Mouse (Mus musculus): ENCODE measurements around the gene Cdc26. TPM values are rescaled to one million over a fixed set of nuclear protein-coding genes. Genes with fewer than 3 reads are reported as not detected.

Gene Cdc26
- total RNA-seq, 2 experiments from 2014 or later = 17.9 to 54.5 TPM

- ATAC-seq (replicated peaks; ENCODE audit: low FRiP score, poor library complexity, severe bottlenecking) = no peak
These were observed 40.9 kb downstream of the Cdc26 start for GRCm38 (mm10) chr4:62367586-62367985.

GRCm38 (mm10) chr4:62366291-62366690, 42.2 kb downstream of the Cdc26 start:
- ATAC-seq (replicated peaks; ENCODE audit: low FRiP score, poor library complexity, severe bottlenecking) = no peak

DNA sequence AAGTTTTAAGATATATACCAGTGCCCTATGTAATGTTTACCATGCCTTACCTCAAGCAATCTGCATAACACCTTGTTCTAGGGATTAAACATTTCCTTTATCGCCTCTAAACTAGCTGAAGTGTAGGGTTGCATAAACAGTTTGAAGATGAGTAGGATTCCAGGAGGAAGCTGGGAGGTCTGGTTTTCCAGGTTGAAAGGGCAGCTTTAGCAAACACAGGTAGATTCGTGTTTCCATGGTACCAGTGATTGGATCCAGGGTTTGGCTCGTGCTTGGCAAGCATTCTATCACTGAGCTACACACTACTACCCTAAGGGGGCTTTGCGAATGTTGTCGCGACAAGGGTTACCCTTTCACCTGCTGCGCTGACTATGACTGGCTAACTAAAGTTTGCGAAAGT, 44.1 kb downstream of the Cdc26 start:
- ATAC-seq (replicated peaks; ENCODE audit: low FRiP score, poor library complexity, severe bottlenecking) = no peak

GRCm38 (mm10) chr4:62362437-62362836, 46.0 kb downstream of the Cdc26 start:
- ATAC-seq (replicated peaks; ENCODE audit: low FRiP score, poor library complexity, severe bottlenecking) = no peak

DNA sequence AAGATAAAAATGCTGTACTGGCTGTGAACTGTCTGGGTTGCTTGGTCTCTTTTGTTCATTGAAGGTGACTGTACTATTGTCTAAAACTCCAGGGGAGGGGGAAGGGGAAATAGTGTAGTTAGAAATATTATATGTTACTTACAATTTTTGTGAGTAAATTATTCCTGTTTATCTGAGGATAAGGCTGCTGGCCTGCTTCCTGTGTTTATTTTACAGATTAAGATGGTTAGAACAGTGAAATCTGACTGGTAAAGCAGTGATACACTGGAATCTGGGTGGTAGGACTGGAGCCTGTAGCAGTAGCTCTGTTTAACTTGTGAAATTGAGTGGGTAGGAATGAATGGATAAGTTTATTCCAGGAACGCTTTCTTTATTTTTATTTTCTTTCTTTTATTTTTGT, 46.4 kb downstream of the Cdc26 start:
- ATAC-seq (replicated peaks; ENCODE audit: low FRiP score, poor library complexity, severe bottlenecking) = no peak

- ATAC-seq (replicated peaks; ENCODE audit: low FRiP score, poor library complexity, severe bottlenecking) = no peak
These were observed 46.9 kb downstream of the Cdc26 start for GRCm38 (mm10) chr4:62361571-62361970.

DNA sequence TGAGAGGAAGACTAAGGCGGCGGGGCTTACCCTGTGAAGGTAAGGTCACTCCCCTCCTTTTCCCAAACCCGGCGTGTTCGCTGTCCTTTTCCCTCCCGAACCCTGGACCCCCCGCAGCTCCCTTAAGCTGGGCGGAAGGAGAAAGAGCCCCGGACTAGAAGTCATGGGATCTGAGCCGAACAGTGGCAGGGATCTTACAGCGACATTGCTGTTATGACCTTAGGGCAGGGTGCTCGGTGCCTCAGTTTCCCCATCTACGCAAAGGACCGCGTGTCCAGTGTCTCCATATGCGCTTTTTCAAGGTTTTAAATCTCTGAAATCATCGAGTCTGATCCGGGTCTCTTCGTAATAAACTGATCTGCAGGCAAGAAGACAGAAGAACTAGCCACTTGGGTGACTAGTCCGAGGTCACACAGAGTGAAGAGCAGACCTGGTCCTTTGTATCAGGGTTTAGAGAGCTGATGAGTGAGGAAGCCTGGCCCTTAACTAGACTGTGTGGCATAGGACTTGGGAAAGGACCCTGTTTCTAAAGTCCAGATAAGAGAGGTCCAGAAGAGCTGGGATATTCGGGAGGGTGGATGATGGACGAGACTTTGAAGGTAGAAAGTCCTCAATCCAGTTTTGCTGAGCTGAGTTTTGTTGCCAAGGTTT, 47.5 kb downstream of the Cdc26 start:
- peak; percentile 20 for ATAC-seq (replicated peaks; ENCODE audit: low FRiP score, poor library complexity, severe bottlenecking)

GRCm38 (mm10) chr4:62360088-62360804, 48.2 kb downstream of the Cdc26 start, which contains the start of the genes Fkbp15 and Slc31a1:
Gene Fkbp15 (minus strand): TSS chr4:62360548.
Gene Slc31a1 (plus strand): TSS chr4:62360727.
- ATAC-seq (replicated peaks; ENCODE audit: low FRiP score, poor library complexity, severe bottlenecking) = peak; percentile 99

- no peak for ATAC-seq (replicated peaks; ENCODE audit: low FRiP score, poor library complexity, severe bottlenecking)
These were observed 49.1 kb downstream of the Cdc26 start for GRCm38 (mm10) chr4:62359256-62359775.

DNA sequence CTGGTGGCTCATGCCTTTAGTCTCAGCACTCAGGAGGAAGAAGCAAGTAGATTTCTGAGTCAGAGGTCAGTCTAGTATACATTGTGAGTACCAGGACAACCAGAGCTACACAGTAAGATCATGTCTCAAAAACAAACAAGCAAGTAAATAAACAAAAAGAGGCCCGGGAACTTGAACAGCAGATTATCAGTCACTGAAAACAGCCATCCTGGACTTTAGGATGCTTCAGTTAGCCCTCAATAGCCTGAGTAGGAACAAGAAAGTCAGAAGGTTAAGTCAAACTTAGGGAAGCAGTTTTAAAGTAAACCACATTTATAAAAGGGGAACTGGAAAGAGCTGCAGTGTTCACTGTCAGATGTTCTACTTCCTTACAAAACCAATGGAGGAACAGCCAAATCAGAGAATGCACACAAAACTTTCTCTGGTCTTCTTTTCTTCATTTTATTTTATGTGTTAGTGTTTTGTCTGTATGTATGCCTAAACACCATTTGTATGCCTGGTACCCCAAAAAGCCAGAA, 50.8 kb downstream of the Cdc26 start:
- no peak for ATAC-seq (replicated peaks; ENCODE audit: low FRiP score, poor library complexity, severe bottlenecking)

DNA sequence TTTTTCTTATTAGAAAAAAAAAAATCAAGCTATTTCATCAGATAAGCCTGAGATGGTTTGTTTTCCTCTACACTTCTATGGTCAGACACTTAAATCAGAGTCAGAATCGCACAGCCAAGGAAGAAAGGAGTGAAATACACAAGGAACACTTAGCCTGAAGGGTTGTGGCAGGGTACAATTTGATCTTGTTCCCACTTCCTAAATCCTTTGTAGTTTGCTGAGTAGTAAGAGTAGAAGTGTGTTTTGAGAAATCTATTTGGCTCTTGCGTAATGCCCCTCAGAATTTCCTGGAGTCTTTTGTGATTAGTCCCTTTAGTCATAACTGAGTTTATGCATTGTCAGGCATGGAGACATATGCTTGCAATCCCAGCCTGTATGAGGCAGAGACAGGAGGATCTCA, 59.1 kb downstream of the Cdc26 start:
- no peak for ATAC-seq (replicated peaks; ENCODE audit: low FRiP score, poor library complexity, severe bottlenecking)

DNA sequence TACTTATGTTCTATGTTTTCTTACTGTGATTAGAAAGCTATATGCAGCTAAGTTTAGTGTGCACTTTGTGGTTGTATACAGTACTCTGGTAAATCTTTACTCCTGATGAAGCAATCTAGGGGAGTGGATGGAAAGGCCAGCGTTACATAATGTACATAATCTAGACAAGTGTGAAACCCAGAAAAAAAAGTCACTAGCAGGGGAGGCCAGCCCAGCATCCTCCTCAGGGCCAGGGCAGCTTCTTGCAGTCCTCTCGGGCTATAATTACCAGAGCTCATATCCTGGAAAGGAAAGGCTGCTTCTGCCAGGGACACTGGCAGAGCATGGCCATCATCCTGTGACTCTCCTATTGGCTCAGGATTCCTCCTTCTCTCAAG, 60.1 kb downstream of the Cdc26 start:
- no peak for ATAC-seq (replicated peaks; ENCODE audit: low FRiP score, poor library complexity, severe bottlenecking)

- no peak for ATAC-seq (replicated peaks; ENCODE audit: low FRiP score, poor library complexity, severe bottlenecking)
These were observed 60.7 kb downstream of the Cdc26 start for GRCm38 (mm10) chr4:62347605-62348328.

GRCm38 (mm10) chr4:62345827-62346226, 62.6 kb downstream of the Cdc26 start:
- ATAC-seq (replicated peaks; ENCODE audit: low FRiP score, poor library complexity, severe bottlenecking) = no peak

GRCm38 (mm10) chr4:62344000-62344399, 64.4 kb downstream of the Cdc26 start:
- peak; percentile 49; the same call in 1 of the 2 replicates for ATAC-seq (replicated peaks; ENCODE audit: low FRiP score, poor library complexity, severe bottlenecking)

GRCm38 (mm10) chr4:62338536-62338935, 69.9 kb downstream of the Cdc26 start:
- no peak for ATAC-seq (replicated peaks; ENCODE audit: low FRiP score, poor library complexity, severe bottlenecking)

All from erythroid progenitor cell, adult 5-6 weeks (primary cell).